Mouse (Mus musculus): ENCODE results near the gene Ctnnbip1.

The Ctnnbip1 gene

DNA sequence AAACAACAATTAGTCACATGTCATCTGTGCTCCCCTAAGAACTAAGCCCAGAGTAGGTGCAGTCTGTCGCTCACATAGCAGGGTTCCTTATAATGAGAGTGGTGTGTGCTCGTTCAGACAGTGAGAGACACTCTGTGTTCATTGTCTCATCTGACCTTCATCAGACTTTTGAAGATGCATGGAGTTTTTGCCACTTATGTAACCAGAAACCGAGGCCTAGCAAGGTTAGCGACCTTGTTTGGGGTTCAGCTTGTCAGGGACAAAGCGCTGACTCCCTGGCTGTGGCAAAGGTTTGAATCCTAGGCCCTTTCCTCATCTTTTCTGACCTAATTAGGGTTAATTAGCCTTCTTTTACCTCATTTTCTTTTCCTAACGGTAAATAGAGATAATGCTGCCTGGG is 5.9 kb downstream of the Ctnnbip1 start:
- DNase-seq, result no peak

DNA sequence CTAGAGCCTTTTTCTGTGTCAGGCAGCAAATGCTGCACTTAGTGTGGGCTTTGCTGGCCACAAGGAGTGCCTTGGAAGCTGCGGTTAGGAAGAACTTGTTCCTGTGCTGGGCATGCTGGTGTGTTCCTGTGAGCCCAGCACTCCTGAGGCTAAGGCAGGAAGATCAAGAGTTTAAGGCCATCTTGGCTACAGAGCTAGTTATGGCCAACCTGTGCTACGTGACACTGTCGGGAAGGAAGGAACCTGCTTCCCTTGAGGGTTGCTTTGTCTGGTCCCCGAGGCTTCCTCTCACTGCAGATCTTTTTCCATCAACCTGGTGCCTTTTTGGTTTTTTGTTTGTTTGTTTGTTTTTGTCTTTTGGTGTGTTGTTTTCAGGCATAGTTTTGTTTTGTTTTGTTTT is 7.1 kb downstream of the Ctnnbip1 start:
- no peak for DNase-seq

DNA sequence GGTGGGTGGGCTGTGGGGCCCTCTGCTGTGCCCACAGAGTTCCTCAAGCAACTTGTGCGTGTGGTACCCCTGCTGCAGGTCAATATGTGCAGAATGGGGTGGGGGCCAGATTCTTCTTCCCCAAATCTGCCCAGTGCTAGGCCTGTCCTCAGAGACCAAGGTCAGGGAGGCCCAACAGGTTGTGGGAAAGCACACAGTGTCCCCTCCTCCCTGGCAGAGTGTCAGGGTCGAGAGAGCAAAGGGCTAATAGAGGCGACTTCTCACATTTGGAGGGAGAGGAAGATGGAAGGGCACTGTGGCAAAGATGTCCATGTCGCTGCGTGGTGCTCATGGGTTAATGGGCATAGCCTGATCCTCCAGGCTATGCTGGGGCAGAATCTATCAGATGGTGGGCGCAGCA is 7.8 kb downstream of the Ctnnbip1 start:
- DNase-seq, result no peak

DNA sequence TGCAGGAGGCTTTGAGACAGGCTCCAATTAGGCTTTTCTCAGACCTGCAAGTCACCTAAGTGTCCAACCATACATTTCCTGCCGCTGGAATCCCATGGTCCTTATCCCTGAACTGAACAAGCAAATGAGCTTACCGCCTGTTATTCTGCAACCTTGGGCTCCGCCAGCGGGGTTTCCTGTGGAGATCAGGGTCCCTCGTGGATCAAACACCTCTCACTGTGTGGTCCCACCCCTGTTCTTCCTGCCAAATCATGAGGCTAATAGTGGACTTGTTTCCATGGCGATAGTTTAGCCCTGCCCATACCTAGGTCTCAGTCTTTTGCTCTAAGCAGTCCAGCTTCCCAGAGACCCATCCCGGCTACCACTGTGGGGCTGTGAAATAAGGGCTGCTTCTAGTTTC is 8.3 kb downstream of the Ctnnbip1 start:
- no peak for DNase-seq

DNA sequence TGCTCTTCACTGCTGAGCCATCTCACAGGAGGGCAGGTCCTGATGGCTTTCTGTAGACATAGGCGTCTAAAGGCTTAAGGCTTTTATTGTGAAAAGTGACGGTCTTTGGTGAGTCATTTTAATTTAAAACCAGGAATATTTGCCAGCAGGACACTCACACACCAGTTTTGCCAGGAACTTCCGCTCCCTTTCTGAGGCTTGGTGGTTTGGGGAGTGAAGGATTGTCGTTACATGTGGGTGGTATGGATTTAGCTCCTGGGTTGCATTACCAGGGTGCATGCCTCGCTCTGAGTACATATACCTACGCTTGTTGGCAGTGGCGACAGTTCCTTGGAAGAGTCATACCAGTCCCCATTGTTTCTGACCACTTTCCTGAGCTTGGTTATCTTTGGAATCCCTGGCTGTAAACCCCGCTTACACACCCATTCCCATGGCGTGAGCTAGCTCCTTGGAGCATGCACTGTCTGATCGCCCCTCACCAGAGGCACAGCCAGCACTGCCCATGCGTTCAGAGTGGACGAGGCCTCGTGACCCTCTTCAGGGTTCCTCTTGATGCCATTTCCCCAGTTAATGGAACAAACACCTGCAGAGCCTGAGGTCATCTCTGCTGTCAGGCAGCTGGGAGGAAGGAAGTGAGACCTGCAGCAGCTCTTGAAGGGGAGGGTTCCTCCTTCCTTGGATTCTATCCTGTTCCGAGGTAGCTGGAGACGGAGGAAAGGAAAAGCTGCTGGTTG is 9.8 kb downstream of the Ctnnbip1 start:
- DNase-seq, result no peak

DNA sequence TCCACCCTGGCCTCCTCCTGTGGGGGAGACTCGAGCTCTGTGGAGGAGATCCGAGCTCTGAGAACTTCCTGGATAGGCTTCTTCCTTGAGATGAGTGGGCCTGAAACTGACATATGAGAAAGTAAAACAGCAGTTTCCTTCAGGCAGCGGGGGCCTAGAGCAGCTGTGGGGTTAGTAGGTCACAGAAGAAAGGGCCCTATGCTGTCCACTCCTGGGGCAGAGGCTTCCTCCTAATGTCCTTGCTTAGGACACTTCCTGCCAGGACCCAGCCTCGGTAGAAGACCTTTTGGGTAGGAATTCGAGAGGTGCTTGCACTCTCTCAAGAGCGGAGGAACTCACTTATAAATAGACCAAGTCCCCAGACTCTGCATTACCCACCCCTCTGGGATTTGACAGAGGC is 11.7 kb downstream of the Ctnnbip1 start:
- DNase-seq, result no peak

DNA sequence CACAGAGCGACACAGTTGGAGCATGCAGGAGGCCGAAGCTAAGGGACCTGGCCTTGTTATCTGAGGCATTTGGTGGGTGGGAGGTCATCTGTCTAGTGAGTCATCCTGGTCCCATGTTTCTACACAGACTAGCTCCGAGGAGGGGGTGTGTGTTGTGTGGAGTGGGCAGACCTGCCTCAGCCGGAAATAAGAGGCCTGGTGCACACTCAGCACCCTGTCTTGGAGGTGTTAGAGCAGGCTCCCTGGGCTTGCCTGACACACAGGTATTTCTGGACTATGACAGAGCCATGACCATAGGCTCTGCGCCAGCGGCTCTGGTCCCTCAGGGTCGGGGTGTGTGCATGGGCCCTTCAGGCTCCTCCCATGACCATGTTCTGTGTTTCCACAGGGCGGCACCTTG is 21.4 kb downstream of the Ctnnbip1 start:
- DNase-seq, result no peak

DNA sequence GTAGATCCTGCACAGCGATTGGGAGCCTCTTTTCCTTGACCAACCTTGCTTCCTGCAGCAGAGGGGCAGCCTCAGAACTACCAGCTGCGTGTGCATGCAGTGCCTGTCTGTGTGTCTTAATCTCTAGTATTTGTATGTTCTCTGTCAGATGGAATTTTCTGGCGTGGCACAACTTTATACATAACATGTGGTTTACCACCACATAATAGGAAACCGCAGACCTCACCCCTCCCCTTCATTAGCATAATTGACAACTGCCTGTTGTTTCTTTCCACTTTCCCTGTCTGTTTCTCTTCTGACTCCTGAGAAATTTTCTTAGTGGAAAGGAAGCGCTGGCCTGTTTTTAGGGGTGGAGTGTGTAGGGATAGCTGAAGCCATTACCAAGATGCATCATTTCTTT is 23.9 kb downstream of the Ctnnbip1 start:
- DNase-seq, result no peak

DNA sequence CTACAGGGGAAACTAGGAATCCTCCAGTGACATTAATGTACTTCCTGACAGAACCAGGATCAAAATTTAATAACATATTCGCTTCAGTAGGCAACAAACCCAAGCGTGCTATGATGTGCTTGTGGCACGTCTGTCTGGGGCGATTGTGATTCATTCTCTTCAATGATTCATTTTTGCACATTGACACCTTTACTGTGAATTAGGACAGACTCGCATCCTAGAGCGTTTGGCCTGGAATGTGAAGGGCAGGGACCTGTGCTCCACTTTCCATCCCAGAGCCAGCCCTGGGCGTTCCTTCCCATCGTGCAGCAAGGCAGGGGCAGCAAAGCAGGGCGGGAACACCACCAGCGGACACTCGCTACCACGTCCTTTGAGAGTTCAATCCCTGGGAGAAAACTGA is 24.4 kb downstream of the Ctnnbip1 start:
- no peak for DNase-seq

DNA sequence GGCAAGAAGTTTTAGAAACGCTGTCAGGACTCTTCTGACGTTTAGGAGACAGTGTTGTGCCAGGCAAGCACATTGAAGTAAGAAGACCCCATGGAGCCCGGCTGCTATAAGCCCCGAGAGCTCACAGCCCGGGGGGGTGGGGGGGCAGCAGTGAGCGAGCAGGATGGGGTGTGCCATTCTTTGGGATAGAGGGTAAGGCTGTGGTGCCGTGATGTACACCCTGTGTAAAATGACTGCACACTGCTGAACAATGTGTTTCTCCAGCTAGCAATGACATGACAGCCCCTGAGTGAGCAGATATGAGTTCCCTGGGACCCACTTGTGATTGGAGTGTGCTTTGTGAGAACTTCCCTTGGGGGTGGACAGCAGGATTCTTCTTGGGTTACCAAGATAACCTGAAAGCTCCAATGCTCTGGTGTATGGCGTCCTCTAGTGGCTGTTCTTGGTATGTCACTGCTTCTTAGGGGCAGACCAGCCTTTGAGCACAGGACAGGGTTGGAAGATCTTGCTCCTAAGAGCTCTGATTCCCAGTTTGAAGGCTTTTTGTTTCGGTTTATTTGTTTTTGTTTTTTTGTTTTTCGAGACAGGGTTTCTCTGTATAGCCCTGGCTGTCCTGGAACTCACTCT is 25.0 kb downstream of the Ctnnbip1 start:
- DNase-seq, result peak; percentile 66

DNA sequence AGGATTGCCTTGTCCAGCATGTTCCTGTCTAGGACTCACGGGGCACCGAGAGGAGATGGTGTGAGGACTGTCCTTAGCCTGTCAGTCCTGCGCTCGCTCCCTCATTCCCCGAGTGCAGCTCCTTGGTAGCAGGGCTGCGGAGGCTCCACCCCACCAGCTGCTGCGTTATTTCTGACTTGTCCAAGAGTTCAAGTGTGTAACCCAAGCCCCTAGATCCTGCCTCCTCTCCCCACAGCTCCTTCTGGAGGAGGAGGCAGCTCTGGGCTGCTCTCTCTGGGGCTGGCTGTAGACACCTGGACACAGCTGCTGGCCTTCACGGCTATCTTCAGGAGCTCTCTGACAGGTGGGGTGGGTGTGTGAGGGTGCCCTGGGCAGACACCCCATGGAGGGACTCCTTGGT is 26.9 kb downstream of the Ctnnbip1 start:
- DNase-seq, result no peak

DNA sequence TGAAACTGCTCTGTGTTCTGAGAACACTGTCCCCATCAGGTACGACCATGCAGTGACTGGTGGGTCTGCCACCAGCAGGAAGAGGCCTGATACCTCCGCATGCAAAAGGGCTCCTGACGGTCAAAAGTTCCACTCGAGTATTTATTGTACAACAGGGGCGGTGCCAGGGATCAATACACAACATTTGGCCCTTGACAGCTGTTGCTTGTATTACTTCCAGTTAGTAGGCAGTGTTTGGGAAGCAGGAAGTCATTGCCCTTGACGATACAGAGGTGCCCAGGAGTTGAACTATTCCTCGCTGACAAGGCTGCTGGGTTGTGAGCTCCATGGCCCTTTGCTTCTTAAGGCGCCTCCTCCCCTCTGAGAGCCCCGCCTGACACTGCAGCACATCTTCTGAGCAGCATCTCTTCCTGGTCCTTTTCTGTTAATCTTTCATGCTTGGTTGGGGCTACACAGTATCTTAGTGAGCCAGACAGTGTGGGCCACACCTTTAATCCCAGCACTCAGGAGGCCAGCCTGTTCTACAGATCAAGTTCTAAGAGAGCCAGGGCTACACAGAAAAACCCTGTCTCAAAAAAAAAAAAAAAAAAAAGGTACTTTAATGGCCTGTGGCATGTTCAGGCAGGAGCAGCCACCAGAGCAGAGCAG is 28.9 kb downstream of the Ctnnbip1 start:
- no peak for DNase-seq

DNA sequence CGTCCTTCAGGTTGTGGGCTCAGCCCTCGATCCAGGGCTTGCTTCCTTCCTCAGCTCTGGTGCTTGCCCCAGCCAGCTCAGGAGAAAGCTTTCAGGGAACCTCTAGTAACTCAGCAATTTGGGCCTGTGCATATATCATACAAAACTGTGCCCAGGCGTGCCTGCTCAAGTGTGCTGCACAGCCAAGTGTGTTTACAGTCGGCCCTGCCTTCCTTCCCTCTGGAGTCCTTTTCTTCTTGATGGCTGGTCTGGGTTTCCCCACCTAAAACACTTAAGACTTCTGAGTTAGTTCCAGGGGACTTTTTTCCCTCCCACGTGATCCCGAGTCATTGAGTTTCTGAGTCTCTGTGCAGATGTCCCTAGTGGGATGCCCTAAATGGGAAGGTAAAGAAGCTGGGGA is 29.5 kb downstream of the Ctnnbip1 start:
- DNase-seq, result no peak

DNA sequence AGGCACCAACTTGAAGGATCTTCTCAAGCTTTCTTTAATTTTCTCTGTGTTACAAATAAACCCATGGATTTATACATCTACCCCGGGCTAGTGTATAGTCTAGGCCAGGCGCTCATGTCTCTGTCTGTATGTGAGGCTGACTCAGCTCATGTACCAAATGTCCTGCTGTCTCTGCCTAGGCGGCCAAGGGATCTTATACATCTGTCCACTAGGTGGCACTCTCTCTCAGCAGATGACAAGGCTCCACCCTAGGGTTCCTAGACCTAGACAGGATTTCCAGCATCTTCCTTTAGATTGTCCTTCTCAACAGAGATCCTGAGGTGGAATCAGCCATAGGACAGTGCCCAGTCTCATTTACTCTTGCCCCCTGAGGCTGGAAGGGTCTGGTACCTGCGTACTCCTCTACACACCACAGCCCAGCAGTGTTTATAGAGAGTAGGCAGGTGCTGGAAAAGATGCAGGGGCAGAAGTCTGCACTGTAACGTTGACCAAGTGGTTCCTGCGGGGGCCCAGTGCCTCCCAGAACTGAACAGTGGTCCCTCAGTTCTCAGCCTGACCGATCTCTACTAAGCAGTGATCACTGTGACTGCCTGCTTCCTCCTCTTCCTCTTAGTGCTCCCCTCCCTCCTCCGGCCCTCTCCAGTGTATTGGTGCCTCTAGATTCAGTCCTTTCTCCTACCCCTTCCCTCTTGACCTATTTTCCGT is 31.3 kb downstream of the Ctnnbip1 start:
- DNase-seq, result peak; percentile 89

DNA sequence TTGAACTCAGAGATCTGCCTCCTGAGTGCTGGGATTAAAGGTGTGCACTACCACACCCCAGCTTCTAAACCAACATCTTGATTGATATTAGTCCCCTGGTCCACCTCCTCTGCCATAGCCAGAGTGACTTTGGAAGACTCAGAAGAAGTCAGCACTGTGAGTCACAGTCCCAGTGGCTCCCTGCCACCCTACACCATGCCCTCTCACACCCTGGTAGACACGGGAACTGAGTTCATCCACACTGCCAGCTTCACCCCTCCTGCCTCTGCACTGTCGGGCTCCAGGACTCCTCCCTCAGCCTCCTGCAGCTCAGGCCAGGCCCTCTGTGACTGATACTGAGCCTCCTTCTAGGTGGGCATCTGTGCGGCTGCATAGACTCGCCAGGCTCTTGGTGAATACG is 32.8 kb downstream of the Ctnnbip1 start:
- no peak for DNase-seq

DNA sequence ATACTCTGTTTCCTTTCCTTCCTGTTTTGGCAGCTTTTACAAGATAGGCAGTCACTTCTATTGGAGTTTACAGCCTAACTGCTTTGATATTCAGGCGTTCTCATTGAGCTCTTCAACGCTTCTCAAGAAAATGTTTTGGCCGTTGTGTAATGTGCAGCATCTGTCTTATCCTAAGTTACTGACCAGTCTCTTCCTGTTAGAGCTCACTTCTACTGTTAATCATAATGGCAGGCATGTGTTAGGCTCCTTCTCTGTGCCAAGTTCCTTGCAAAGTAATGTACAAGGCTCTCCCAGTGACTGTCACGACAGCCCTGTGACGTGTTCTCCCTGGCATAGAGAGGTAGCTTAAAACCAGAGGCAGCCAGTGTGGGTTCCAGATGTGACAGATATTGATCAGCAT is 33.7 kb downstream of the Ctnnbip1 start:
- DNase-seq, result no peak

DNA sequence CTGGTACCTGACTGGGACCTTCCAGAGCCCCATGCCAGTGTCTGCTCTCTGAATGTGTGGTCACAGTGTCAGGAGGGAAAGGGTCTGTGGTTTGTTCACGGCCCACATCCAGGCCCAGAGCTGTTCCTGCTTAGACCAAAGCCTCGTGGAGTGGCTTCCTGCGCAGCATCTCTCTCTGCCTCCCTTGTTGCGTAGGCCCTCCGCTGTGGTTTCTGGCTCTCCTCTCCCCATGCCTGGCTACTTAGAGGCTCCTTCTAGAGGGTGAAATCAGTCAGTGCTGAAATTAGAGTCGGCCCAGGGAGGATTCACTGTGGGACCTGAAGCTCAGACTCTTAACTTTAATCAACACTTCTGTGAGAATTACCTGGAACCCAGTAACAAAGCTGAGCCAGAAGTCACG is 35.8 kb downstream of the Ctnnbip1 start:
- DNase-seq, result no peak

DNA sequence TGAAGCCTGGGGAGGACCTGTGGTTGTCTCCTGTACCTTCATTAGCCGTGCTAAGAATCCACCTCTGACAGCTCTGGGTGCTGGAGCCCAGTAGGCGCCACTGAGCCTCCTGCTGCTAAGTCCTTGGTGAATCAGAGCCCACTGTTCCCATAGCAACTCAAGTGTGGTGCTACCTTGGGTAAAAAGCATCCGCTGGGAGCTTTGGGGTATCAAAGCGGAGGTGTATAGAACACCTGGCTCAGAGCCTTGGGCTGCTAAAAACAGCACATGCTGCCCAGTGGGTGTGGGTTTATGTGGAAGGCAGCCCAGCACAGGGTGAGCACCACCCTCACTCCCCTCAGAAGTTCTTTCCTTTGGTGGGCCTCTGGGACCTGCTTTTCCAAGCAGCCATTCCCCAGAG is 38.1 kb downstream of the Ctnnbip1 start:
- peak; percentile 89 for DNase-seq

DNA sequence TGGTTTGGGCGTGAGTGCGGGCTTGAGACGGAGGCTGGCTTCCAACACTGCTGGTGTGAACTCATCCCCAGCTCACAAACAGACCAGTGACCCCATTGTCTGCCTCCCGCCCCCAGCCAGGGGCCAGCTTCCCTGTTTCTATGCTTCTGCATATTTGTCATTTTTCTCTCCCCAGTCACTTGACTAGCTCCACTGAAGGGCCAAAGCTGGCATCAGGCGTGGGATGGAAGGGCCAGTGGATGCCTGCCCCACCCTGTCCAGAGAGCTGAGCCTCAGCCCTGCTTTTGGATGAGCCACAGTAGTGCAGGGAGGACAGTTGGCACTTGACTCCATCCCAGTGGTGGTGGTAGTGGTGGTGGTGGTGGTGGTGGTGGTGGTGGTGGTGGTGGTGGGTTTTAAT is 39.9 kb downstream of the Ctnnbip1 start:
- DNase-seq, result no peak

DNA sequence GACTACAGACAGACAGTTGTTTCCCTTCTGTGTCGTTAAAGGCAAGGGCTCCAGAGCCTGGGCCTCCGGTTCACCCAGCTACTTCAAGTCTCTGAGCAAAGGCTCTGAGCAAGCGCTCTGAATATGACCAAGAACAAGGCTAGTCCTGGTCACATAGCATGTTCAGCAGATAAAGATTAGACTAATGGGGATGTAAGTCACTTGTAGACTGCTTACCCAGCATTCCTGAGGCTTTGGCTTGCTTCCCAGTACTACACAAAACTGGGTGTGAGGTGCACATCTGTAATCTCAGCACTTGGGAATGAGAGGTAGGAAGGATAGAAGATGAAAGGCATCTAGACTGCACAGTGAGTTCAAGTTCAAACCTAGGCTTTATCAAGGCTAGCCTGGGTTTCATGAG is 40.4 kb downstream of the Ctnnbip1 start:
- no peak for DNase-seq

DNA sequence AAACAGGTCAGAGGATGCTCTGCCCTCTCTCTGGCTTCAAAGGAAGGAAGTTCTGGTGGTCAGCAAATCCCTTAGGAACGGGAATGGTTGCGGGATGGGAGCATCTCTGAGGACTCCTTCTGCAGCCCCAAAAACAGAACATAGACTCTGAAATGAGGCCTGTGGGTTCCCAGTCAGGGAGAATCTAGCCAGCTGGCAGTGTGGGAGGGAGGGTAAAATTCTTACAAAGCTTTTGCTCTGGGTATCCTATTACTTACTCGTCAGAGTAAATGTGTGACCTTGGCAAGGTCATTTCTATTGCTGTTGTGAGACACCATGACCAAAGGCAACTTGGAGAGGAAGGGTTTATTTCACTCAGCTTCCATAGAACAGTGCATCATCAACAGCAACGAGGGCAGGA is 43.4 kb downstream of the Ctnnbip1 start:
- no peak for DNase-seq

DNA sequence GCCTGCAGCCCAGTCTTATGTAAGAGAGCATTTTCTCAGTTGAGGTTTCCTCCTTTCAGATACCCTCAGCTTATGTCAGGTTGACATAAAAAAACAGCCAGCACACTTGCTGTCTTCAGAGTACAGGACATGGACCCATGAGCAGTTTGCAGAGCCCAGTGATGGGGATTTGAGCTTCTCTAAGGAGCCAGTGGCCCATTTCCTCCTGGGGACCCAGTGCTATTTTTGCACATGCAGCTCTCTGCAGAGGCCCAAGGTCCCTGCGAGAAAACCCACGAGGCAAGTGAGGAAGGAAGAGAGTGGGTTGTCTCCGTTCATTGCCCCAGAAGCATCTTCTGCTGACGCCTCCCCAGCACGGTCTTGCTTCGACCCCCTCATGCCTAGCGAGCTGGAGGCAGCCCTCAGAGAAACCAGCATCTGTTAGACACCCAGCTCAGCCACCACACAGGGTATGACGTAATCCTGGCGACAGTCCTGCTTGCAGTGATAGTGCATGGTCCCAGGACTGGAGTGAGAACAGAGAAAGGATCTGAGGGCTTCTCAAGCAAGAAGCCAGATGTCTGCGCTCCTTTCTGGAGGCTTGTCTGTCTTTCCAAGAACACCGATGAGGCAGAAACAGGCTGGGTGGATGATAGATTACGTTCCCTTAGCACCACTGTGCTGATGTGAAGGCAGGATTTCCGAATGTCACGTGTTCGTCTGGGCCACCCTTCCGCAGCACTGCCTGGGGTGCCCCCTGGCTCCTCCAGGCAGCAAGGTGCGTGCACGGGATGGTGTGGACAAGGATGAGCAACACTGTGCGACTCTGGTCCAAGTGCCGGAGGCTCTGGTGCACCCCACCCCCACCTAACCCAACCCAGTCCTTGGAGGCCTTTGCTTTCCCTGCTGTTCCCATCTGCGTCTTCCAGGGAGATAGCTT is 44.2 kb downstream of the Ctnnbip1 start:
- DNase-seq, result peak; percentile 90

DNA sequence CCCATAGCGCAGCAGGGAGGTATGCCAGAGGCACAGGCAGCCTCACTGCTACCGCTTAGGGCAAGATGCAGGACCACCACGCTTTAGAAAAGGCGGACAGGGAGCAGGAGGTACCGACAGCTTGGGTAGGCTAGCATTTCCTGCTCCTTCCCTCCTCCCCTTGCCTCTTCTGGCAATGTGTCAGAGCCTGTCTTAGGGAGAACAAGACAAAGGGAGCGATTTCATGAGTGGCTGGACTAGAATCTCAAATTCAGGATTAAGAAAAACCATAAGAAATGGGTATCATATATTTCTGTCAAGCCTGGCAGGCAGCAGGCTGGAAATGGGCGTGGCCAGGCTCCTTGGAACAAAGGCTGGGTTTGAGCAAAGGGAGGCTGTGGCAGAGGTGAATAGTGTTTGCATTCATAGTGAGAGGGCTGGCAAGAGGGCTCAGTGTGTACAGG is 44.9 kb downstream of the Ctnnbip1 start:
- DNase-seq, result no peak
